Mouse (Mus musculus): Measurements from ENCODE around the gene Gm49380. TPM values are rescaled to one million over a fixed set of nuclear protein-coding genes. Genes with fewer than 3 reads are reported as not detected.

Gm49380 gene
- polyA plus RNA-seq, 1 experiment from 2014 or later: 0.10 TPM

- no peak for DNase-seq (ENCODE audit: low spot score)
Observed at GRCm38 (mm10) chr9:44075996-44076763, 37.1 kb downstream of the Gm49380 start.

DNA sequence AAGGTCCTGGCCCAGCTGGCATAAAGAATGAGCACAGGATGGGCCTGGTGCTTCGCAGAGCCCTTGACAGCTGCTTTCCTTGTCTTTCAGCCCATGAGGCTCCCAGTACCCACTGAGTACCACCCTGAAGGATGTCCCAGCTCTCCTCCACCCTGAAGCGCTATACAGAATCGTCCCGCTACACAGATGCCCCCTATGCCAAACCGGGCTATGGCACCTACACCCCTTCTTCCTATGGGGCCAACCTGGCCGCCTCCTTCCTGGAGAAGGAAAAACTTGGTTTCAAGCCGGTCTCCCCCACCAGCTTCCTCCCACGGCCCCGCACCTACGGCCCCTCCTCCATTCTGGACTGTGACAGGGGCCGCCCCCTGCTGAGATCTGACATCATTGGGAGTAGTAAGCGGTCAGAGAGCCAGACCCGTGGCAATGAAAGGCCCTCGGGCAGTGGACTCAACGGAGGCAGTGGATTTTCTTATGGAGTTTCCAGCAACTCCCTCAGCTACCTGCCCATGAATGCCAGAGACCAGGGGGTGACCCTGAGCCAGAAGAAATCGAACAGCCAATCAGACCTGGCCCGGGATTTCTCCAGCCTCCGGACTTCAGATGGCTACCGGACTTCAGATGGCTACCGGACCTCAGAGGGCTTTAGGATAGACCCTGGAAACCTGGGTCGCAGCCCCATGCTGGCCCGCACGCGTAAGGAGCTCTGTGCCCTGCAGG, 37.9 kb downstream of the Gm49380 start:
- no peak for DNase-seq (ENCODE audit: low spot score)

DNA sequence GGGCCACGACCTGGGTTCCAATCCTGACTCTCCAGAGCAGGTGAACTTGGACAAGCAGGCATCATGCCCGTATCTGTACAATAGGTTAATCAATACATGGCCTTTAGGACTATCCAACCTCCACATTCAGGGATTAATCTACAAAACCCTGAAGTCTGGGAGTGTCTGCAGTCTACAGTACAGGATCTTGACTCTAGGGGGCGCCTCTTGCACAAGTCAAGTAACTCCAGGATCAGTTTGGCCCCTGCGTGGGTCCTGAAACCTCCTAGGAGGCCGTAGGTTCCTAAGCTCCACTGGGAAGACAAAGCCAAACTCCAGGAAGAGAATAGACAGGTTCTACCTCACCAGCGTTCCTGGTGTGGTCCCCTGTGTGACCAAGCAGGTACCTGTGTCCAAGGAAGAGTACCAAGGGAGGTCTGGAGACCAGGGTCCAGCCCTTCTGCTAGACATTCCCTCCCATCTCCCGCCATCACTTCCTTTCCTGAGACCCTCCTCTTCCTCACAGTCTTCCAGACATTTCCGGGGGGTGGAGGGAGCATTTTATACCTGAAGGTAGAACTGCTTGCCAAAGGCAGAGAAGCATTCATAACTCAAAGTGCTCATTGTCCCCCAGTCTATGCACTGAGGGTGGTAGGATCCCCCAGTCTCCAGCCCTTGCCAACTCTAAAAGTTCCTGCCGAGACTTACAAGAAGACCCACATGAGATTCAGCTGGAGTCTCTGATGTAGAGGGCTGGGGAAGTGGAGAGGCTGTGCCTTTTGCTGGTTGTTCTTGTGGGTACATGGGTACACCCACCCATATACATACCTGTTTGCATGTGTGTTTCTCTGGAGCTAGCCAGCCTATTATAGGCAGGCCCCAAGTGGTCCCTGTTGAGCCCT, 38.7 kb downstream of the Gm49380 start:
- DNase-seq (ENCODE audit: low spot score): peak; percentile 62

DNA sequence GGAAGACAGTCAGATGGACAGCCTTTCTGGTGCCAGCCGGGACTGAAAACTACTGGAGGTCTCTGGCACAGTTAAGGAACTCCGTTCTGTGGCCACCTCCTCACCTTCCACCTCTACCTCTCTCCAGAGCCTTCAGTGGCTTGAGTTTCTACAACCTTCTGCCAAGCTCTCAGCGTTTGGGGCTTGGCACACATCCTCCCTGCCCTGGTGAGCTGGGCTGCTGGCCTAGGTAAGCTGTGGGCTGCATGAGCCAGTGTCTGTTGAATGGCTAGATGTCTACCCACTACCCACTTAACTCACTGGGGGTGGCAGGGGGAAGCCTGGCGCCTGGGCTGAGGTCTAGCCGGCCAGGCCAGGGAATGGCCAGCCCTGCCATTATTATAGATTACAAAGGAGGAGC, 40.2 kb downstream of the Gm49380 start:
- DNase-seq (ENCODE audit: low spot score): no peak

- DNase-seq (ENCODE audit: low spot score): no peak
Observed at GRCm38 (mm10) chr9:44072599-44072915, 40.7 kb downstream of the Gm49380 start.

DNA sequence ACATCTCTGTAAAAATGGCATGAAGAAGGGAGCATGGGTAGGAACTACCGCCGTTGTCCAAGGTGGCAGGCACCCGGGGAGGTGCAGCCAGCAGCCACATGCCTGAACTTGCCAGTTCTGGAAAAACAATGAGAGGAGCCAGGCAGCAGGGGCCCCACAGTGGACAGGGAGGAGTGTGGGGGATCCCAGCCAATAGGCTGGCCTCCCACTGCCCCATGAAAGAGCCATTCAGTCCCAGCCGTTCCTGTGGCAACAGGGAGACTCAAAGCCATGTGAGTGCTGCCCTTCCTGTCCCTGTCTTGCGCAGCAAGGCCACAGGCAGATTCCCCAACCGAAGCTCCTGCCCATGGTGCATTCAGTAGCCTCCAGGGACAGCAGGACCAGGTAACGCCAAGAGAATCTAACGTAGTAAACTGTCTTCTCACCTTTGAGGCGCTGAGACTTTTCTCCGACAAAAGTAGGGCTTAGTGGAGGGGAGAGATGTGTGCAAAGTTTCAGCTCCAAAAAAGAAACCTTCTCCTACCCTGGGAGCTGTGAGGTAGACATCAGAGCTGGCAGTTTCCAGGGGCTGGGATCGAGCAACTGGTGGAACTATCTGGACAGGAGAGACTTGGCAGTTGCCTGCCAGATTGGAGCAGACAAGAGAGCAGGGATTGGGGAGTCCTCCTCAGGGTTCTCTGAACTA, 41.2 kb downstream of the Gm49380 start:
- no peak for DNase-seq (ENCODE audit: low spot score)

- DNase-seq (ENCODE audit: low spot score): no peak
Observed at GRCm38 (mm10) chr9:44070844-44071231, 42.5 kb downstream of the Gm49380 start.

DNA sequence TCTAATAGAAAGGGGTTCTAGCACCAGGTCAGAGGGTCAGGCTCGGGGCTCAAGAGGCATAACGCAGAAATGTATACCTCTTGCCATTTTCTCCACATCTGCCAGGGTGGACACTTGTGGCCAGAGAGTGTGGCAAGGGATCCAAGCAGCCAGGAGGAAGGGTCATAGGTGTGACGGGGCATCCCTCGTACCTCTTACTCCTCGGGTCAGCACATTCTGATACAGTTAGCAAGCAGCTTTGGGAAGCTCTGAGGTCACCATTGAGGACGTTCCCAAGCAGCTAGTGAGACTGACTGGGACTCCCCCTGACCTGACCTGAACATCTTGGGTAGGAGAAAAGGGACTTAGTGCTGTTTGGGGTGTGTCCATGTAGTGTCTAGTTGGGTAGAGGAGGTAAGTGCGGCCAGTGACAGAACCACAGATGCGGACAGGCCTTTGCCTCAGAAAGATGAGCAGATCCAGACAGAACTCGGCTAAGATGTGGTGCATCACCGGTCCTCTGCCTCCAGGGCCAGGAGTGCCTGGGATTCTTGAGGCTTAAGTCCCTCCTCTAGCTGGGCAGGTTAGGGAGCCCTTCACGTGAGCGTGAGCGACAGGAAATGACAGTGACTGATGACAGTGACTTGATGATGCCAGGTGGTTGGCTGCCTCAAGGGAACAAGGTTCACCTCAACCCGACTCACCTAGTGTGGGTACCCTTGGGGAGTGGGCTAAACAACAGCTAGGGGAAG, 43.0 kb downstream of the Gm49380 start:
- DNase-seq (ENCODE audit: low spot score): peak; percentile 41

DNA sequence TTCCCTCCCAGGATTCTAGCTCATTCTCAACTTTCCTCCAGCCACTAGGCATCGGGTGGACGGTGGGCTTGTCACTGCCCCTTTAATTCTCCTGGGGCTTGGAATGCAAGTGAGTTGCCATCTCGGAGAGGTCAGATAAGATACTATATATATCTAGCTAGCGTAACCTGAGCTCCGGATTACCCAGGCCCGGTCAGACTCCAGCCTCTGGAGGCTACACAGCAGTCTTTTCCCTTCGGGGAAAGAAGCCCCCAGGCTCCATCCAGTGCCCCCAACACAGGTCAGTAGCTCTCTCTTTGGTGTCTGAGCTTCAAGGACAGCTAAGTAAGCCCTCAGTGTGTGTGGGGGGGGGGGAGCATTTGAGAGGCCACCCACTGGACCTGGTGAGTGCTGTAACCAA, 44.0 kb downstream of the Gm49380 start:
- no peak for DNase-seq (ENCODE audit: low spot score)

GRCm38 (mm10) chr9:44067960-44068330, 45.4 kb downstream of the Gm49380 start:
- DNase-seq (ENCODE audit: low spot score): no peak

- DNase-seq (ENCODE audit: low spot score): peak; percentile 79
Observed at GRCm38 (mm10) chr9:44067241-44067959, 45.9 kb downstream of the Gm49380 start.

GRCm38 (mm10) chr9:44066785-44067225, 46.5 kb downstream of the Gm49380 start, which contains the start of gene Usp2:
Gene Usp2 (plus strand): TSS chr9:44067021.
- peak; percentile 97 for DNase-seq (ENCODE audit: low spot score)

GRCm38 (mm10) chr9:44065177-44065576, 48.1 kb downstream of the Gm49380 start:
- DNase-seq (ENCODE audit: low spot score): no peak

DNA sequence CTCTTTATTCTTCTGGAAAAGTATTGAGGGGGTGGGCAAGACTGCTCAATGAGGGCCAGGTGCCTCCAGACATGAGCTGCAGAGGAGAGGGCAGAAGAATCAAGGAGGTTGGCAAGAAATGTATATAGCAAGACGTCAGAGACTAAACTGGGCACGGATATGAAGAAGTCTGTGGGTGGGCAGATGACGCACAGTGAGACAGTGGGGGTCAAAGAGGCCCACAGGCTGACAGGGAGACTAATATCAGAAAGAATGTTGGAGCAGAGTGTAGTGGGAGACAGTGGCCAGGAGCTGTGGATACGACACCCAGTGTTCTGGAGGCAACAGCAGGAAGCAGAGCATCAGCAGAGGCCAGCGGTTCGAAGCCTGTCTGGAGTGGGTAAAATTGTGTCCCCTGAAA, 54.7 kb downstream of the Gm49380 start:
- no peak for DNase-seq (ENCODE audit: low spot score)

DNA sequence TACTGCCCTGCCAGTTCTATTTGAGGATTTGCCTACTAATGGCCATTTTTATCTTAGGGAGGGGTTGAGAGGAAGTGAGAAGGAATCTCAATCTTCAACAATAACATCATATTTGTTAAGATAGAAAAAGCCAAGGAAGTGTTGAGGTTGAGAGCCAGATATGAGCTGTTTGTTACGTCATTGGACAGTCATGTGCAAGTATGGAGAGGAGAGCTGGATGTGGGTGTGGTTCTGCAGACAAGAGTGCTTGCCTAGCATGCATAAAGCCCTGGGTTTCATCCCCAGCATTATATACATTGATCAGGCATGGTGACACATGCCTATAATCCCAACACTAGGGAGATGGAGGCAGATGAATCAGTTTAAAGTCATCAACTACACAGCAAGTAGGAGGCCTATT, 59.4 kb downstream of the Gm49380 start:
- no peak for DNase-seq (ENCODE audit: low spot score)

GRCm38 (mm10) chr9:44052855-44053254, 60.4 kb downstream of the Gm49380 start:
- no peak for DNase-seq (ENCODE audit: low spot score)

GRCm38 (mm10) chr9:44049381-44050165, 63.7 kb downstream of the Gm49380 start:
- DNase-seq (ENCODE audit: low spot score): no peak

DNA sequence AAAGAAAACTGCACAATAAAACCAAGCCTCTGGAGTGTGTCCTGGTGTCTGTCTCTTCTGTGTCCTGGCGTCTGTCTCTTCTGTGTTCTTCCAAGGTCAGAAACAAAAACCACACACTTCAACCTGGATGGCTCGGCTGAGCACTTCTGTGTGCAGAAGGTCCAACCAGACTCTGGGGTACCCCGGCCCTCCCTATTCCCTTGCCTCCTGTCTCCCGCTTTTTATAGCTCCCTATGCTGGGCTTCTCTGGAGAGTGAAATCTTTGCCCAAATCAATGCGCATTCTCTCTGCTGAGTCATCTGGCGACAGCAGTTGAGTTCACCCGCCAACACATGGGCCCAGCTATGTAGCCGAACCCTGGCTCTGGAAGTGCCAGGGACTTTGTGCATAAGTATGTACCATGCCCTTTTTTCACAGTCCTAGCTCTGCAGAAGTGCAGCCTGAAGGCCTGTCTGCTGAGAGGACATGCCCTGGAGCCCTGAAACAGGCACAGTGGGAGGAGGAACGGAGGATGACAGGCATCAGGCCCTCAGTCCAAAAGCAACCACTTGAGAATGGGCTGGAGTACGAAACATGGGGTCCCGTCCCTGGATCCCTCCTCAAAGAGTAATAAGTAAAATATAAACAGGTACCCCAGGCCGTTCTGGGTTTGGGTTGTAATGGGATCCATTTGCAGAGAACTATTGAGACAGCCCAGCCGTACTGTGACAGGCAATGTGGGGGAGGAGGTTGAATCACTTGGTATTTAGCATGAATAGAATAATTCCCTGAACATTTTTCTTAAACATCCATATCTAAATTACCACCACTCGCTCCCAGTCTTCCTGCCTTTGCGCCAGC, 64.5 kb downstream of the Gm49380 start:
- no peak for DNase-seq (ENCODE audit: low spot score)
